Mouse (Mus musculus): ENCODE measurements at regions not wholly inside any gene's neighbourhood (a gene's known extent, or its start where the extent isn't known, plus 50 kb on each side); places are given as distances from the start of the nearest gene placed in this dataset.

- in situ Hi-C loops (cut with MboI, MseI), result no loop called here
Measured at GRCm38 (mm10) chr9:120808741-120809425, 120.1 kb upstream of the Ctnnb1 start.

GRCm38 (mm10) chr9:120811522-120811921 is 117.5 kb upstream of the Ctnnb1 start:
- in situ Hi-C loops (cut with MboI, MseI), result no loop called here

- in situ Hi-C loops (cut with MboI, MseI), result no loop called here
Measured at GRCm38 (mm10) chr9:120812667-120813210, 116.3 kb upstream of the Ctnnb1 start.

DNA sequence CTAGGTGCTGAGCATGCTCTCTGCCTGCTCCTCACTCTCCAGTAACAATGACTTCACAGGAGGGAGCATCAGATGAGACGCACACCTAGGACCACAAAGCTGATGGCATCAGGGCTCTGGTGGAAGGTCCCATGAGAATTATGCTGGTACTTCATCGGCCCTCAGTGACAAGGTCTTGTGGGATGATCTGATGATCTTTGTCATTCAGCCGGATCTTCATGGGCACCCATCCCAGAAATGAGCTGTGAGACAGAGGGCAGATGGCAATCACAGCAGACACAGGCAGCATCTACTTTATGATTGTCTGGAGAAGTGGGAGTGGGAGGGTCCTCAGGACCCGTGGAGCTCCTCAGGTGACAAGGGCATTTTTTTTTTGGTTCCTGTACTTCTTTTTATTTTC is 114.7 kb upstream of the Ctnnb1 start:
- in situ Hi-C loops (cut with MboI, MseI), result no loop called here

GRCm38 (mm10) chr9:120818726-120819317 is 110.2 kb upstream of the Ctnnb1 start:
- in situ Hi-C loops (cut with MboI, MseI), result no loop called here

DNA sequence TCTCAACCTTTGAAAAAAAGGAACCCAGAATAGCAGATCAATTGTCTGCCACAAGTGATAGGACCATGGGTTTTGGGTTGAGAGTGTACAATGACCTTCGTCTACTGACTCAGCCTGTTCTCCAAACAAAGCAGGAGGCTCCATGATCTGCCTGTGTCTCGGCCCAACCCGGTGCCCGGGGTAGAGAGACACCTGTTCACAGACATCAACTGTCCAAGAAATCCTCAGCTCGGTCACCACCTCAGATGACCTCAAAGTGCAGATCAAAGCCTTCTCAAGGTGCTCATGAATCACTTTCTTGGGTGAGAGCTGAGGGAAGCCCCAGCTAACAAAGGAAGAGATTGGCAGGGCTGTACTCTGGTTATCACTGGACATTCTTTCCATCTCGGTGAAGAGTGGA is 108.1 kb upstream of the Ctnnb1 start:
- in situ Hi-C loops (cut with MboI, MseI), result loop anchor here (10.0 kb wide), 1 partner anchor 1874 kb away; no protein-coding TSS in a partner anchor

DNA sequence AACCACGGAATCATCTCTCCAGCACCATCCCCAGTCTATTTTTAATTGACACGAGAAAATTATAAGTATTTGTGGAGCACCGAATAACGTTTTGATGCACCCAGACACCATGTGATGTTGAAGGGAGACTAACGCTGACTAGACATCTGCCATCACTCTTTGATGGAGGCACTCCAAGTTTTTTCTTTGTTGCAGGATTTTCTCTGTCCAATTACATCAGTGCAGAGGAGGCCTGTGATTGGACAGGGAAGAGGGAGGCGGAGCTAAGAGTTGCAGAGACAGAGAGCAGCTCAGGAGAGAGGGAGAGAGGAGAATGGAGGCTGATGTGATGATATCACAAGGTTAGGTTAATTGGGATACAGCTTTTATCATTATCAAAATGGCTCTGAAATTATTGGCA is 105.6 kb upstream of the Ctnnb1 start:
- in situ Hi-C loops (cut with MboI, MseI), result loop anchor here (10.0 kb wide), 1 partner anchor 1871 kb away; no protein-coding TSS in a partner anchor

GRCm38 (mm10) chr9:120826266-120826665 is 102.8 kb upstream of the Ctnnb1 start:
- in situ Hi-C loops (cut with MboI, MseI), result loop anchor here (10.0 kb wide), 1 partner anchor 1869 kb away; no protein-coding TSS in a partner anchor

GRCm38 (mm10) chr9:120830526-120830925 is 98.5 kb upstream of the Ctnnb1 start:
- in situ Hi-C loops (cut with MboI, MseI), result loop anchor here (5.0 kb wide), 1 partner anchor 88 kb away; no protein-coding TSS in a partner anchor

DNA sequence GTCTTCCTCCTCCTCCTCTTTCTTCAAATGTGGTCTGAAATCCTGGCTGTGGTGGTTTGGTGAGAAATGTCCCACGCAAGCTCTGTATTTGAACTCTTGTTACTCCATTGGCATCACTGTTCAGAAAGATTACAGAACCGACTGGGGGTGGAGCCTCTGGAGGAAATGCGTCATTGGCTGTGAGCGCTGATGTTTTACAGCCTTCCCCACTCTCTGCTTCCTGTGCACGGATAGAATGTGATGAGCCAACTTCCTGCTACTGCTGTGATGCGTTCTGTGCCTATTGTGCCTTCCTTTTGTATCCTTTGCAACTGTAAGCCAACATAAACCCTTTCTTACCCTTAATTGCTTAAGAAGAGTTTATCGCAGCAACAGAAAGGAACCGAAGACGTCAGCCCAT is 94.8 kb upstream of the Ctnnb1 start:
- in situ Hi-C loops (cut with MboI, MseI), result loop anchor here (5.0 kb wide), 1 partner anchor 92 kb away; no protein-coding TSS in a partner anchor

- in situ Hi-C loops (cut with MboI, MseI), result no loop called here
Measured at GRCm38 (mm10) chr9:120835621-120836020, 93.4 kb upstream of the Ctnnb1 start.

DNA sequence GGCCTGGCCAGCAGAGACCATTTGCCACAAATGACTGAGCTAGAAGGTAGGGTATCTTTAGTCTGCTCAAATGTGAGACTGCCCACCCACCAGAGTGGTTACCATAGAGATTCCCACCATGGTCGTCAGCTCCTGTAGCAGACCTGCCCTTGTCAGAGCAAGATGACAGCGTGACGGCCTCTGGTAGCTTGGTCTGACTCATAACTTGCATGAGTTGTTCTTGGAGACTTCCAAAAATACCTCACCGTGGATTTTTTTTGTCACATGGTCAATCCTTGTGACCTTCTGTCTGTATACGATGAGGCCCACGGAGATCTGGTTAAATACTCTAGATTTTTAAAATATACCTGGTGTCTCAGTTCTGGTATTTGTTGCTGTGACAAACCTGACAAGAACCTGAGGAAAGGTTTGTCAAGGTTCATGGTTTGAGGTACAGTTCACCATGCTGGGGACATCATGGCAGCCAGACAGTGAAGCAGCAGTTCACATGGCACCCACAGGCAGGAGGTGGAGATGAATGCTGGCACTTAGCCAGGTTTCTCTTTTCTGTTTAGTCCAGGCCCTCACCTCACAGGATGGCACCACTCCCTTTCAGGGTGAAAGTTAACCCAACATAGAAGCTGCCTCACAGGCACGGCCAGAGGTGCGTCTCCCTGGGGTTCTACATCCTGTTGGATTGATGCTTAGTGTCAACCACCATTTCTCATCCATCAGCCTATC is 91.4 kb upstream of the Ctnnb1 start:
- in situ Hi-C loops (cut with MboI, MseI), result no loop called here

- in situ Hi-C loops (cut with MboI, MseI), result no loop called here
Measured at GRCm38 (mm10) chr9:120843753-120844152, 85.3 kb upstream of the Ctnnb1 start.

DNA sequence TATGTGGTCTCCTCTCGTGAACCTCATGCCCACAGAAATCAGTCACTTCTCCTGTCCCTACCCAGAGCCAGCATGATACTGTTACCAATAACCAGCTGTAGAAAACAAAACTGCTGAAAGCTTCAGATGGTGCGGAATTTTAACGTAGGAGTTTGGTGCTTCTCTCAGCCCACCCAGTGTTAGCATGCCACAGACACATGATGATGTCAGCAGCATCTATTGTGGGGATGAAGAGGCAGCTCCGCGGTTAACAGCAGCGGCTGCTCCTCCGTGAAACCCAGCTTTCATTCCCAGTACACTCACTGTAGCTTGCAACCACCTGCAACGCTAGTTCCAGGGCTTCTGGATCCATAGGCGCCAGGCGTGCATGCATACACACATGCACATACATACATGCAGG is 83.5 kb upstream of the Ctnnb1 start:
- in situ Hi-C loops (cut with MboI, MseI), result loop anchor here (5.0 kb wide), 1 partner anchor 78 kb away; no protein-coding TSS in a partner anchor

- in situ Hi-C loops (cut with MboI, MseI), result loop anchor here (5.0 kb wide), 1 partner anchor 80 kb away; no protein-coding TSS in a partner anchor
Measured at GRCm38 (mm10) chr9:120847649-120848048, 81.4 kb upstream of the Ctnnb1 start.

DNA sequence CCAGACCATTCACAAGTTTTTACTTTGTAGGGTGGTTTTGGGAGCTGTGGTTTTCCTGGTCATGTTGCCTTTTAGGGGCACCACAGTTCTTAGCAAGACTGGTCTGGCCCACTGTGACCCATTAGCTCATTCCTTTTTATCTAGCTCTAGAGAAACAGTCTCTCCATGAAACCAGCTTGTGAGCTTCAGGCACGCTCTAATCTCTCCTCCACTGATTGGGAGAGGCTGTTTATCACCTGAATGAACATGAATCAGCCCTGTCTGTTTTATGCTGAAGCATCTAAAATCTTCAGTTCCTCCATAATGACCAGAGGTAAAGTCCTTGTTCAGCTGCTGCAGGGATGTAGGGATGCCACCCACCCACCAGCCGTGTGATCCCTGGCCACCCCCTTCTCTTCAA is 80.1 kb upstream of the Ctnnb1 start:
- in situ Hi-C loops (cut with MboI, MseI), result loop anchor here (5.0 kb wide), 1 partner anchor 82 kb away; no protein-coding TSS in a partner anchor

DNA sequence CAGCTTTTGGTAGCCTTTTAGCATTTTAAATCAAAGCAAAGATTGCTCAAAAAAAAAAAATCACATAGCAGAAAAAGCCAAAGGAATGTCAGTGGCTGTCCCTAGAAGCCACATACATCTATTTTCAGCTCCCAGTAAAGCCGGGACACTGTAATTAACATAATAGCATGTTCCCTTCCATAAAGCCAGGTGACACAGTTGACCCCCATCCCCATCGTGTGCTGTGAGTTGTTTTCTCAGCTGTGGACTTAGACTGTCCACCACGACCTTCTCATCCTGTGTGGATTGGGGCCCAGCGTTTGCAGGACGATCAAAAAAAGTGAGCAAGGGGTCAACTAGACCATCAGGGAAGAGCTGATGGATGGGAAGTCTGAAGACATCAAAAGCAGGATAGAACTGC is 78.9 kb upstream of the Ctnnb1 start:
- in situ Hi-C loops (cut with MboI, MseI), result no loop called here

- in situ Hi-C loops (cut with MboI, MseI), result no loop called here
Measured at GRCm38 (mm10) chr9:120851914-120852313, 77.1 kb upstream of the Ctnnb1 start.

GRCm38 (mm10) chr9:120852572-120852971 is 76.4 kb upstream of the Ctnnb1 start:
- in situ Hi-C loops (cut with MboI, MseI), result no loop called here

DNA sequence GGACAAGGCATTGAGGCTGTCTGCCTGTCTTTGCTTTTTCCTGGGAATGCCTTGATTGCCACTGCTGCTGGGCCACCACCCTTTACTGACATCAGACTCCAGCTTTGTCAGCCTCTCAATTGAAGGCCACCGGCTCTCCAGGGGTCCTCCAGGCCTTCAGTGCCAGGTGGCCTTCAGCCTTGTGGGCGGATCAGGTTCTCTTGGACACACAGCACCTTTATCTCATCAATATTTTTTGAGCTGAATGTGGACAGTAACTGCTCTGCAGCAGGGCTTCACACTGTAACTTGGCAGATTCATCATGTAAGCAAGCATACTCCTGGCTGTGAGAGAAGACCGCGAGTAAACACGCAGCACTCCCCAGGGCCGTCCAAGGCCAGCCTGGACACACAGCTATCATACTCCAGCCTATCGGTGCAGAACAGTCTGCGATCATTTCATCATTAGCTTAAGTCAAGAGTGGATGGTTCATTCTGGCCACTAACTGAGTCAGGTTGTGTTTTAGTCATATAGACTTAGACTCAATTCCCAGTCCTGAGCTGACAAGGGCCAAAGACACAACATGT is 75.9 kb upstream of the Ctnnb1 start:
- in situ Hi-C loops (cut with MboI, MseI), result no loop called here

DNA sequence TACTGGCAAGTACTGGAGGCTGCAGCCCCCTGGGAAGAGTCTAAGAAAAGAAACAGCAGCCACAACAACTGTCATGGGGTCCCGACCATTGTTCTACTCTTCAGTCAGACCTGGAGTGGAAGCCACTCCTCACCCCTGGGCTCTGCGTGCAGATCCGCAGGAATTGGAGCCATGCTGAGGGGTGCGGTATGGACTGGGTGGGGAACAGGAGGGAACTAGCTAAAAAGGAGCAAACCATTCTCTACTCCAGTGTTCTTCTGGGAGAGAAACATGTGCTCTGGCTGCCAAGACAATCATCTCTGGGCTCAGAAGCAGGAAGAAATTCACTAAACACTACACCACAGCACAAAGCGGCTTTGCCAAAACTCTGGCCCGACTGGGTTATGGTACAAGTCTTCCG is 74.7 kb upstream of the Ctnnb1 start:
- in situ Hi-C loops (cut with MboI, MseI), result no loop called here
